Mouse (Mus musculus): ENCODE data around the gene Dpep2nb.
"Not testable (repeated sequence)": the region's sequence is repeated elsewhere in the genome, so short reads cannot be mapped to it uniquely, and the experiment has no call there.

The Dpep2nb gene

GRCm38 (mm10) chr8:106005875-106006274 is at the start of gene Dpep2nb:
Gene Dpep2nb (minus strand): TSS chr8:106005975.
- no peak for DNase-seq (ENCODE audit: low spot score in 2 of 2)

GRCm38 (mm10) chr8:106055038-106055437 is 49.3 kb upstream of the Dpep2nb start:
- DNase-seq (ENCODE audit: low spot score in 2 of 2) = peak in 1 of 2 experiments; percentile 46

GRCm38 (mm10) chr8:106054190-106054811 is 48.5 kb upstream of the Dpep2nb start:
- peak; percentile 81 to 83 for DNase-seq (ENCODE audit: low spot score in 2 of 2)

- peak; percentile 59 to 74 for DNase-seq (ENCODE audit: low spot score in 2 of 2)
These were observed 46.8 kb upstream of the Dpep2nb start for GRCm38 (mm10) chr8:106052510-106053089.

GRCm38 (mm10) chr8:106051068-106051467 is 45.3 kb upstream of the Dpep2nb start:
- no peak for DNase-seq (ENCODE audit: low spot score in 2 of 2)

- DNase-seq (ENCODE audit: low spot score in 2 of 2) = no peak
These were observed 44.1 kb upstream of the Dpep2nb start for GRCm38 (mm10) chr8:106049840-106050239.

- no peak for DNase-seq (ENCODE audit: low spot score in 2 of 2)
These were observed 42.3 kb upstream of the Dpep2nb start for GRCm38 (mm10) chr8:106047854-106048630.

- DNase-seq (ENCODE audit: low spot score in 2 of 2) = no peak
These were observed 41.2 kb upstream of the Dpep2nb start for GRCm38 (mm10) chr8:106046872-106047559.

GRCm38 (mm10) chr8:106044151-106044550 is 38.4 kb upstream of the Dpep2nb start:
- no peak for DNase-seq (ENCODE audit: low spot score in 2 of 2)

GRCm38 (mm10) chr8:106043055-106043454 is 37.3 kb upstream of the Dpep2nb start:
- DNase-seq (ENCODE audit: low spot score in 2 of 2) = no peak

- no peak for DNase-seq (ENCODE audit: low spot score in 2 of 2)
These were observed 34.4 kb upstream of the Dpep2nb start for GRCm38 (mm10) chr8:106040218-106040617.

- DNase-seq (ENCODE audit: low spot score in 2 of 2) = no peak
These were observed 33.8 kb upstream of the Dpep2nb start for GRCm38 (mm10) chr8:106039605-106040004.

GRCm38 (mm10) chr8:106038721-106039120 is 32.9 kb upstream of the Dpep2nb start:
- DNase-seq (ENCODE audit: low spot score in 2 of 2) = no peak

GRCm38 (mm10) chr8:106022483-106022882 is 16.7 kb upstream of the Dpep2nb start:
- DNase-seq (ENCODE audit: low spot score in 2 of 2) = peak; percentile 76 to 93

GRCm38 (mm10) chr8:106018039-106018438 is 12.3 kb upstream of the Dpep2nb start:
- no peak for DNase-seq (ENCODE audit: low spot score in 2 of 2)

- no peak for DNase-seq (ENCODE audit: low spot score in 2 of 2)
These were observed 11.4 kb upstream of the Dpep2nb start for GRCm38 (mm10) chr8:106017130-106017529.

- no peak for DNase-seq (ENCODE audit: low spot score in 2 of 2)
These were observed 10.5 kb upstream of the Dpep2nb start for GRCm38 (mm10) chr8:106016284-106016683.

- DNase-seq (ENCODE audit: low spot score in 2 of 2) = not testable (repeated sequence)
These were observed 6.4 kb upstream of the Dpep2nb start for GRCm38 (mm10) chr8:106012203-106012602.

GRCm38 (mm10) chr8:106011643-106011986 is 5.8 kb upstream of the Dpep2nb start, which contains the start of gene Ddx28:
Gene Ddx28 (minus strand): TSS chr8:106011882.
- no peak for DNase-seq (ENCODE audit: low spot score in 2 of 2)

GRCm38 (mm10) chr8:106010748-106011642 is 5.2 kb upstream of the Dpep2nb start:
- DNase-seq (ENCODE audit: low spot score in 2 of 2) = peak; percentile 87 to 94

- not testable (repeated sequence) for DNase-seq (ENCODE audit: low spot score in 2 of 2)
These were observed 2.1 kb upstream of the Dpep2nb start for GRCm38 (mm10) chr8:106007891-106008290.

All from spleen, postnatal 4 days (tissue).